Mouse (Mus musculus) forebrain, embryonic 11.5 days (tissue): ENCODE measurements around the gene Pth2. TPM values are rescaled to one million over a fixed set of nuclear protein-coding genes. Genes with fewer than 3 reads are reported as not detected.

ENCODE experiments used
- ATAC-seq: fragments of 200-750 bp; cut with Nextera tagmentation; replicated peaks from 2 replicates; pipeline ENCODE4 v1.8.0; 2017; ENCODE audit warnings: moderate TSS enrichment; ENCODE audit not compliant: low FRiP score
- DNase-seq: peaks from one replicate; pipeline ENCODE4 v3.0.0-alpha.2; 2017; ENCODE audit warnings: low spot score
- H3K27ac ChIP-seq: fragments of 300-500 bp; sonication (generic); 2 replicates; pipeline ENCODE4 v1.5.1; 2014; ENCODE audit warnings: low read depth, low read length
- H3K27me3 ChIP-seq: fragments of 300-500 bp; sonication (generic); 2 replicates; pipeline ENCODE4 v1.6.1; 2014; ENCODE audit warnings: mild to moderate bottlenecking, low read length, mixed read lengths; ENCODE audit not compliant: control insufficient read depth, insufficient read depth
- H3K36me3 ChIP-seq: fragments of 300-500 bp; sonication (generic); 2 replicates; pipeline ENCODE4 v1.6.1; 2014; ENCODE audit warnings: mild to moderate bottlenecking, low read length, moderate library complexity, mixed read lengths; ENCODE audit not compliant: control insufficient read depth, insufficient read depth
- H3K4me1 ChIP-seq: fragments of 300-500 bp; sonication (generic); replicated peaks from 2 replicates; pipeline ENCODE4 v1.6.1; 2014; ENCODE audit warnings: low read length, mixed read lengths; ENCODE audit not compliant: control insufficient read depth, insufficient read depth
- H3K4me2 ChIP-seq: fragments of 300-500 bp; sonication (generic); 2 replicates; pipeline ENCODE4 v1.6.1; 2014; ENCODE audit warnings: low read depth, mild to moderate bottlenecking, low read length, moderate library complexity, mixed read lengths; ENCODE audit not compliant: severe bottlenecking
- H3K4me3 ChIP-seq: fragments of 300-500 bp; sonication (generic); 2 replicates; pipeline ENCODE4 v1.5.1; 2014; ENCODE audit warnings: low read depth, low read length
- H3K9ac ChIP-seq: fragments of 300-500 bp; sonication (generic); 2 replicates; pipeline ENCODE4 v1.6.1; 2014; ENCODE audit warnings: low read length
- H3K9me3 ChIP-seq: fragments of 300-500 bp; sonication (generic); 2 replicates; pipeline ENCODE4 v1.6.1; 2016; ENCODE audit warnings: low read length, mixed read lengths; ENCODE audit not compliant: control insufficient read depth
- WGBS: fragments of 180-500 bp; shearing (Covaris S2); extraction: QIAGEN DNeasy Blood & Tissue Kit; methylation state at CpG from one replicate; pipeline ENCODE4 v1.1.7; 2014; 5-methylcytosine and 5-hydroxymethylcytosine counted together
- polyA plus RNA-seq: library from polyadenylated mRNA; unstranded; fragments of >200 nt; fragmentation: Nextera tagmentation; extraction: Ambion mirVana; gene quantifications from 2 replicates; pipeline ENCODE4 v1.2.1, GENCODE M21; 2014

Gene Pth2
- polyA plus RNA-seq, 1 experiment from 2014 or later = not detected

DNA sequence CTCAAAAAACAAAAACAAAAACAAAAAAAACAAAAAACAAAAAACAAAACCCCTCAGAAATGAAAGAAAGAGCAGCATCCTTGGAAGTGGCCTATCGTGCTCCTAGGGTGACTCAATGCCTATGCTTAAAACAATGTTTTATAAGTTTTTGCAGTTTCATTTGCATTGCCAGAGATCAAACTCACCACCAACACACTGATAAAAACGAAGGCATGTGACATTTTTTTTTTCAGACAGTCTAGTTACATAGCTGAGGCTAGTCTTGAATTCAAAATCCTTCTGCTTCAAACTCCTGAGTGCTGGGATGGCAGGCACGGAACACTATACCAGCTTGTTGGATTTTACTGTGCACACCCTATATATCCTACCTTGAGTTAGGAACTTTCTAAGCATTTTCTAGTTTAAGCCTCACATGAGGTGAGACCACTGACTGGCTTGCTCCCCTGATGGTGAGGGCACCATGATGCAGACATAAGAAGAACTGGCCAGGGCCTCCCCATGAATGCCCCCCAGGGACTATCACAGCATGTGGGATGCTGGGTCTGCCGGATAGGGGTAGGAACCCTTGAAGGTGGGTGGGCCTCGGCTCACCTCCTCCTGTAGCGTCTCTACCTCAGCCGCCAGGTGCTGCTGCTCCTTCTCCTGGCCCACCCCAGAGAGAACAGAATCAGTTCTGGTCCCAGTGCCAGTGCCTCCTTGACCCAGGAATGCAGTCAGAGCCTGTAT lies 12.0 kb downstream of the Pth2 start:
- ATAC-seq (no peak), DNase-seq (no peak)
- Histone ChIP-seq H3K27ac (no peak overlapping the region), H3K4me2 (no peak overlapping the region), H3K9me3 (no peaks in the 10 kb centered on the region), H3K27me3 (no peaks in the 10 kb centered on the region), H3K9ac (no peak overlapping the region), H3K4me3 (no peak overlapping the region), H3K4me1 (no peaks in the 10 kb centered on the region; the same call in 1 of the 2 replicates), H3K36me3 (no peaks in the 10 kb centered on the region)
- WGBS = 81% methylated on average over 7 of the region's 7 CpGs

DNA sequence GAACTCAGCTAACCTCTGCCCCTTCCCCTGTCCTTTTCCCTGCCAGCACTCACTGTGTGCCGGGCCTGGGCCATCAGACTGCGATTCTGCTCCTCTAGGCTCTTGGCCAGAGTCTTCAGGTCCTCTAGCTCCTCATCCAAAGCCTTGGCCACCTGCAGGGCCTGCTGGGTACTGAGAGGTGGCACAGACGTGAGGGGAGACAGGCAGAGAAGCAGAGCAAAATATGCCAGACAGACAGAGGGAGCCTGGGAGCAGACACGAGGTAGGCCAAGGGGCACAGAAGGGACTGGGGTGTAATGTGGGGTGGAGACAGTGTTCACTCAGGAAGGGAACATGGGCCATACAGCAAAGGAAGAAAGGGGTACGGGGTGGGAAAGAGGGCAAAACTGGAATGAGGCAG lies 12.6 kb downstream of the Pth2 start:
- no peak overlapping the region for H3K9ac ChIP-seq
- no peaks in the 10 kb centered on the region for H3K27me3 ChIP-seq
- DNase-seq = no peak
- H3K9me3 ChIP-seq = no peaks in the 10 kb centered on the region
- H3K36me3 ChIP-seq = no peaks in the 10 kb centered on the region
- no peak overlapping the region for H3K4me2 ChIP-seq
- ATAC-seq = no peak
- H3K27ac ChIP-seq = no peak overlapping the region
- H3K4me3 ChIP-seq = no peak overlapping the region
- peaks cover 3% of the 10 kb centered on the region; the same call in 1 of the 2 replicates for H3K4me1 ChIP-seq
- 65% methylated on average over 5 of the region's 5 CpGs for WGBS

DNA sequence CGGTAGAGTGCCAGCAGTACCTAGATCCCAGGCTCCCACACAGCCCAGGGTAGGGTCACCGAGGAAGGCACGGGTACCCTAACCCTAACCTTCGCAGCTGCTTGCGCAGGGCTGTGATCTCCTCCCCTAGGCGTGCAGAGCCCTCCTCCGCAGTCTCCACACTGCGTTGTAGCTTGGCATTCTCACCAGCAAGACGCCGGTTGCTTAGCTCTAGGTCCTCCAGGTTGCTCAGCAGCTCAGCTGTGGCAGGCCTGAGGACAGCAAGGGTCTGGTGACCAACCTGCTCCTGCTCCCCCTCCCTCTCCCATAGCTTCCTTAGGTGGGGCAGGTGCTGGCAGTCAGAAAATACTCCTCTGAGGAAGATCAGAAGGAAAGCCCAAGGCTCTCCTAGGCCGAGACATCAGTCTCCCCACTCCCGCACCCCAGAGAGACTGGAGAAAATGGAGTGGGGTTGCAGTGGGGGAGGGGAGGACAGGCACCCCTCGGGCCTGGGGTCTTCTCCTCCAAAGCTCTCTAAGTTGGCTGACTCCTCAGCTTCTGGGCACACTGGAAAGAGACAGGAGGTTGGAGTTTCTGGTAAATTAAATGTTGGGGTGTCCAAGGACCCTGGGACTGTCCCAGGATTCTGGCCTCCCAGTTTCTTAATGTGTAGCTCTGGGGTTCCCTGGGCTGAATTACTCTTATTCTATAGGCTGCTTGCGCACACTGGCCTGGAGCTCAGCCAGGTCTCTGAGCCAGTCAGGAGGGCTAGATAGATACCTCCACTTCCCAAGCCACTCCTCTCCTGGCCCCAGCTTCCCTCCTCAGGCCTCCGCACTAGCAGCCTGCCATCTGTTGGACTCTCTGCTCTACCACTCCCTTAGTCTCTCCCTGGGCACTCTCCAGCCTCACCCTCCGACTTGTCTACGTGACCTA lies 13.3 kb downstream of the Pth2 start:
- peaks cover 3% of the 10 kb centered on the region; the same call in 1 of the 2 replicates for H3K4me1 ChIP-seq
- no peak overlapping the region for H3K27ac ChIP-seq
- no peak overlapping the region for H3K4me2 ChIP-seq
- H3K4me3 ChIP-seq = no peak overlapping the region
- H3K9ac ChIP-seq = no peak overlapping the region
- no peak for DNase-seq
- ATAC-seq = no peak
- H3K27me3 ChIP-seq = no peaks in the 10 kb centered on the region
- H3K36me3 ChIP-seq = no peaks in the 10 kb centered on the region
- 71% methylated on average over 17 of the region's 17 CpGs for WGBS
- no peaks in the 10 kb centered on the region for H3K9me3 ChIP-seq

DNA sequence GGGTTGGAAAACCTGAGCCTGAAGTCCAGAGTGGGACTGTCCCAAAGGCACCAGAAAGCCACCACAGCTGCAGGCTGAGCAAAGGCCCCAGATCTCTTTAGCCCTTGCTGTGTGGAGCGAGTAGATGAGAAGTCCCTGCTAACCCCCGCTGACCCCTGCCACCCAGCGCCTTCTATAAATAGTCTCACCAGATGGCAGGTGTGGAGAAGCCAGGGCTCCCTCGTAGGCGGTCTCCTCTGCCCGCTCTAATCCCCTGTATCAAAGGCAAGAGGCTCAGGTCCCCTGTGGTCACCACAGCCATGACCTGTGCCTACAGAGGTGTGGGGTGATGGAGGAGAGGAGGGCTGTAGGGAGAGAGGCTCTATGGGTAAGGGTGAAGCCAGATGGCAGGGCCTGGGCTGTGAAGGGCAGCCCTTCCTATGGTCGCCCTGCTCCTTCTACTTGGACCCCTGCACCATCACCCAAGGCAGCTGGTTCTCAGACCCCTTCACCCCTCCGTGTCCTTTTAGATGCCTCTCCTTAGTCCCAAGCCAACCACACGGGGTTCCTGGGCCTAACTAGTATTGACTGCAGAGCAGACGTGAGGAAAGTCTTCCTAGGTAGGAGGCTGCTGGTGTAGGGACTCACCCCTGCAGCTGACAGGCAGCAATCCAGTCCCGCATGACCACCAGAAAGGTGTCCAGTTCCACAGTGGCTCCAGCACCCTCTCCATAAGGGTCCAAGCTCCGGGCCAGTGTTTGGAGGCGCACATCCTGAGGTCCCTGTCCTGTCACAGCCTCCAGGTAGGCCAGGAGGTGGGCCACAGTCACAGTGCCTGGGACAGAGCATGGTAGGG lies 14.8 kb downstream of the Pth2 start:
- no peak overlapping the region for H3K4me2 ChIP-seq
- peaks cover 3% of the 10 kb centered on the region; the same call in 1 of the 2 replicates for H3K4me1 ChIP-seq
- no peak overlapping the region for H3K9ac ChIP-seq
- no peak overlapping the region for H3K4me3 ChIP-seq
- DNase-seq (no peak), ATAC-seq (no peak)
- 62% methylated on average over 13 of the region's 13 CpGs for WGBS
- H3K36me3 ChIP-seq = no peaks in the 10 kb centered on the region
- H3K9me3 ChIP-seq = no peaks in the 10 kb centered on the region
- no peaks in the 10 kb centered on the region for H3K27me3 ChIP-seq
- no peak overlapping the region for H3K27ac ChIP-seq

DNA sequence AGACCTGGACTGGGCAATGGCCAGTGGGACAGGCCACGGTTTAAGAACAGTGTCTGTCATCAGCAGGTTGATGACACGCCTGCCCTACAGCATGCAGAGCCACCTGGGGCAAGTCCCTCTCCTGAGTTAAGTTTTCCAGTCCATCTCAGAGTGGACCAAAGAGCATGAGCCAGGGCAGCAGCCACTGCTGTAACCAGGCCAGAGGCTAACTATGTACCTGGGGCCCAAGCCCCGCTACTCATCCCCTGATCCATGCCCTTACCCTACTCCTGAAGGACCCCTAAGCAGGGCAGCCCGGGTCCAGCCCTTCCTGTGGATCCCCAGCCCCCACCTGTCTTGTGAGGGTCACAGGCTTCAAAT lies 15.4 kb downstream of the Pth2 start:
- H3K27me3 ChIP-seq = no peaks in the 10 kb centered on the region
- no peak overlapping the region for H3K27ac ChIP-seq

DNA sequence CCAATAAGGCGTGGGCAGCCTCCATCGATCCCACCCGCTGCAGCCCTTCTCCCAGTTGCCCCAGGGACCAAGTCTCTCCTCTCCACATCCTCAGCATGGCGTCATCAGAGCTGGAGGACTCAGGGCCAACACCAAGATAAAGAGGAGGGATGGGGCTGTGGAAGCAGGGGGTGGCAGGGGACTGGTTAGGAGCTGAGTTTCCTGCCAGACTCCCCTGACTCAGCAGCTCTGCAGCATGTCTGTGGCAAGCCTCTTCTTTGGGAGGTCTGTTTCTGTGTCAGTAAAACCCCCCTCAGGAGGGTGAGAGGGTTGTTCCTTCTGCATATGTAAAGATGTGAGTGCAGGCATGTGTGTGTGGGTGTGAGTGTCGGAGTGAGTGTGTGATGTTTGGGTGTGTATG lies 16.2 kb downstream of the Pth2 start:
- WGBS = 70% methylated on average over 5 of the region's 5 CpGs

More for the DNA sequence above, 15.4 kb downstream of the Pth2 start:
- no peak overlapping the region for H3K4me2 ChIP-seq
- no peaks in the 10 kb centered on the region for H3K9me3 ChIP-seq
- no peak for DNase-seq
- 89% methylated on average over 4 of the region's 4 CpGs for WGBS
- ATAC-seq = no peak
- H3K9ac ChIP-seq = no peak overlapping the region
- no peak overlapping the region for H3K4me3 ChIP-seq
- no peaks in the 10 kb centered on the region for H3K36me3 ChIP-seq
- peaks cover 3% of the 10 kb centered on the region; the same call in 1 of the 2 replicates for H3K4me1 ChIP-seq

DNA sequence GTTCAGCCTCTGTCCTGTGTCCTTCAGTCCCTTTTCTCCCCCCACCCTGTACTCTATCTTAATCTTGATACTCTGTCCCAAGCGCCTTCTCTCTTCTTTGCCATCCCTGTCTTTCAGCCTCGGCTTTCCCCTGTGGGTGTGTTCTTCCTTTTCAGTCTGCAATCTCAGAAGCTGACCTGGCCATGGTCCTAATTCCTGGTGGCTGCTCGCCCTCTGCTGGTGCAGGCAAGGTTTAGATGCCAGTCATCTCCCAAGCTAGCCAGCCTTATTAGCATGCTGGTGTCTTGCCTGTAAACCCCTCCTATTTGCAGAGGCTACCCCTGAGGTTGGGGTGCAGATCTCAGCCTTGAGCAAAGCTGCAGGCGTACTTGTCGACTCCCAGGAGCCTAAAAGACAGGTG lies 17.6 kb downstream of the Pth2 start:
- DNase-seq = peak; percentile 80
- no peak overlapping the region for H3K27ac ChIP-seq
- WGBS = 18% methylated on average over 5 of the region's 5 CpGs

More for the DNA sequence above, 16.2 kb downstream of the Pth2 start:
- Histone ChIP-seq H3K27me3 (no peaks in the 10 kb centered on the region), H3K9ac (no peak overlapping the region), H3K27ac (no peak overlapping the region), H3K9me3 (no peaks in the 10 kb centered on the region), H3K4me3 (no peak overlapping the region), H3K4me2 (no peak overlapping the region), H3K4me1 (peaks cover 3% of the 10 kb centered on the region; the same call in 1 of the 2 replicates), H3K36me3 (no peaks in the 10 kb centered on the region)
- DNase-seq = no peak
- ATAC-seq = no peak

DNA sequence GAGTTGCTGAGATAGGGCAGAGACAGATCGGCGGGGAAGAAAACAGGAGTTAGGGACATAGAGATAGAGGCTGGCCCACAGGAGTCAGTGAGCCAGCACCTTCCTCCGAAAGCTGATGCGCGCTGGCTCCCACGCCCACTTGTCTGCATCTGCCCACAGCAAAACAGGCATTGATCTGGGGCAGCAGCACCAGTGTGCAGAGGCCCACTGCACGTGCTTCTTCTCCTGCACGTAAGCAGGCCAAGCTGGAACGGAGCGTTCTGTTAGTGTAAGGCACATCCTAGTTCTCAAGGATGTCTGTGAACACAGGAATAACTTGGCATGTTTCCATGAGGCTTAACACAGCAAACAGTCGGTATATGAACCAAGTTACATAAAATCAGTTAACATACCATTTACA lies 18.2 kb downstream of the Pth2 start:
- no peaks in the 10 kb centered on the region for H3K27me3 ChIP-seq
- H3K4me2 ChIP-seq = no peak overlapping the region
- ATAC-seq = no peak
- H3K4me1 ChIP-seq = 0 out of 2 replicates have a peak, but pooled peaks cover 3% of the 10 kb centered on the region
- no peak overlapping the region for H3K27ac ChIP-seq
- DNase-seq = no peak
- 85% methylated on average over 11 of the region's 11 CpGs for WGBS
- H3K9me3 ChIP-seq = no peaks in the 10 kb centered on the region
- H3K4me3 ChIP-seq = no peak overlapping the region
- no peak overlapping the region for H3K9ac ChIP-seq
- no peaks in the 10 kb centered on the region for H3K36me3 ChIP-seq

More for the DNA sequence above, 17.6 kb downstream of the Pth2 start:
- Histone ChIP-seq H3K4me1 (0 out of 2 replicates have a peak, but pooled peaks cover 3% of the 10 kb centered on the region), H3K27me3 (no peaks in the 10 kb centered on the region), H3K4me3 (no peak overlapping the region), H3K9ac (no peak overlapping the region), H3K4me2 (no peak overlapping the region), H3K9me3 (no peaks in the 10 kb centered on the region), H3K36me3 (no peaks in the 10 kb centered on the region)
- no peak for ATAC-seq
